Mouse (Mus musculus) embryonic facial prominence, embryonic 11.5 days (tissue): Measurements from ENCODE around the gene Brms1l. TPM values are rescaled to one million over a fixed set of nuclear protein-coding genes. Genes with fewer than 3 reads are reported as not detected.

Source experiments
- microRNA-seq: library from miRNA; unstranded; fragments of <30 nt; microRNA quantifications from one replicate; pipeline ENCODE4, GENCODE M21; 2016; ENCODE audit warnings: borderline number of aligned reads
- polyA plus RNA-seq: library from polyadenylated mRNA; unstranded; fragments of >200 nt; fragmentation: Nextera tagmentation; extraction: Ambion mirVana; gene quantifications from 2 replicates; pipeline ENCODE4 v1.2.1, GENCODE M21; 2014

Brms1l gene
- polyA plus RNA-seq, 1 experiment from 2014 or later, result 42.9 TPM

Small RNA genes within 50 kb of the gene (microRNA-seq; reads per million reads assigned to microRNA genes)
- not detected for gene Gm23394

Other genes with a start within 250 kb of the Brms1l start
- 0.28 and 0.48 TPM in 2 replicates for gene Insm2, start 236.9 kb upstream of the Brms1l start, polyA plus RNA-seq
- gene Ralgapa1, start 15.2 kb upstream of the Brms1l start, polyA plus RNA-seq, result 16.2 and 19.2 TPM in 2 replicates